Mouse (Mus musculus): ENCODE data around the gene Hlcs. TPM values are rescaled to one million over a fixed set of nuclear protein-coding genes. Genes with fewer than 3 reads are reported as not detected.
A peak's percentile ranks its signal among the peaks of the same experiment; 100 is the strongest.

Gene Hlcs
- total and polyA plus RNA-seq, 2 experiments from 2014 or later, result 5.8 to 6.8 TPM

- no peaks in the 10 kb centered on the region for H3K27me3 ChIP-seq (ENCODE audit: insufficient read depth, low read length)
- no peak overlapping the region for H3K4me2 ChIP-seq (ENCODE audit: low read depth)
- H3K4me3 ChIP-seq (ENCODE audit: low read depth, low read length), result no peak overlapping the region
- ATAC-seq (no peak), DNase-seq (no peak)
- H3K9me3 ChIP-seq (ENCODE audit: low read length), result no peaks in the 10 kb centered on the region
- no peaks in the 10 kb centered on the region; the same call in 1 of the 2 replicates for H3K36me3 ChIP-seq (ENCODE audit: insufficient read depth)
- H3K9ac ChIP-seq, result no peak overlapping the region
- no peak for TF ChIP-seq CTCF (IDR thresholded peaks at IDR 0.05; ENCODE audit: low read depth)
- no peaks in the 10 kb centered on the region; the same call in 1 of the 2 replicates for H3K4me1 ChIP-seq (ENCODE audit: insufficient read depth)
- no peak overlapping the region for H3K27ac ChIP-seq (ENCODE audit: low read depth, low read length)
- WGBS, result 94% methylated on average over 19 of the region's 19 CpGs
These were observed 50.9 kb downstream of the Hlcs start for GRCm38 (mm10) chr16:94262501-94262900.

DNA sequence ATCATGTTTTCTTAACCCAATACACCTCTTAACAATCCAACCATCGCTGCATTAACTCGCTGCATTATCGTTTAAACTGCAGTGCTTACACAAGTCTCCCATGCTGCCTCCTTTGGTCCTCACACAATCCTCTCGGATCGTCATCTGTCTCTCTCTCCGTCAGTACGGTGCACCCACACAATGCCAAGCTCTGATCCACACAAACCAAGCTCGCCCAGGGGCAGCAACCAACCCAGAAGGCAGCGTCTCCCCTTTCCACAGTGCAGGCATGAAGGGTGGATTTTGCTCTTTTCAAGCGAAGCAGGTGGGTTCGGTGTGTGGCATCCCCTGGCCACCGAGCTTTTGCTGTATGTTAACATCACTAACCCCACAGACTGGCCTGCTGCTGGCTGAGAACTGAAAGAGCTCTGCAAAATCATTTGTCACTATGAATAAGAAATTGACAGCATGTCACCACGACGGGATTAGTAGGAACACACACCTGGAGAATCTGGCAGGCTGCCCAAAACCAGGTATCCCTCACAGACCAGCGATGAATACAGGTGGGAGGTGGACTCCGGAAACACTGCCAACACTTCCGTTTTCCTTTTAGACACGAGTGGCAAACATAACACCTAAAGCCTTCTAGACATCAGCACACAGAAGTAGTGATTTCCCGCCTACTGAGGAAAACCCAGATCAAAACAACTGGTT lies 52.3 kb downstream of the Hlcs start:
- H3K4me2 ChIP-seq (ENCODE audit: low read depth), result no peak overlapping the region
- H3K27me3 ChIP-seq (ENCODE audit: insufficient read depth, low read length), result no peaks in the 10 kb centered on the region
- DNase-seq (no peak), ATAC-seq (no peak)
- TF ChIP-seq CTCF (IDR thresholded peaks at IDR 0.05; ENCODE audit: low read depth), result no peak
- no peak overlapping the region for H3K27ac ChIP-seq (ENCODE audit: low read depth, low read length)
- WGBS, result 72% methylated on average over 19 of the region's 19 CpGs
- no peaks in the 10 kb centered on the region; the same call in 1 of the 2 replicates for H3K36me3 ChIP-seq (ENCODE audit: insufficient read depth)
- no peak overlapping the region for H3K9ac ChIP-seq
- no peaks in the 10 kb centered on the region for H3K9me3 ChIP-seq (ENCODE audit: low read length)
- H3K4me3 ChIP-seq (ENCODE audit: low read depth, low read length), result no peak overlapping the region
- H3K4me1 ChIP-seq (ENCODE audit: insufficient read depth), result no peaks in the 10 kb centered on the region; the same call in 1 of the 2 replicates

DNA sequence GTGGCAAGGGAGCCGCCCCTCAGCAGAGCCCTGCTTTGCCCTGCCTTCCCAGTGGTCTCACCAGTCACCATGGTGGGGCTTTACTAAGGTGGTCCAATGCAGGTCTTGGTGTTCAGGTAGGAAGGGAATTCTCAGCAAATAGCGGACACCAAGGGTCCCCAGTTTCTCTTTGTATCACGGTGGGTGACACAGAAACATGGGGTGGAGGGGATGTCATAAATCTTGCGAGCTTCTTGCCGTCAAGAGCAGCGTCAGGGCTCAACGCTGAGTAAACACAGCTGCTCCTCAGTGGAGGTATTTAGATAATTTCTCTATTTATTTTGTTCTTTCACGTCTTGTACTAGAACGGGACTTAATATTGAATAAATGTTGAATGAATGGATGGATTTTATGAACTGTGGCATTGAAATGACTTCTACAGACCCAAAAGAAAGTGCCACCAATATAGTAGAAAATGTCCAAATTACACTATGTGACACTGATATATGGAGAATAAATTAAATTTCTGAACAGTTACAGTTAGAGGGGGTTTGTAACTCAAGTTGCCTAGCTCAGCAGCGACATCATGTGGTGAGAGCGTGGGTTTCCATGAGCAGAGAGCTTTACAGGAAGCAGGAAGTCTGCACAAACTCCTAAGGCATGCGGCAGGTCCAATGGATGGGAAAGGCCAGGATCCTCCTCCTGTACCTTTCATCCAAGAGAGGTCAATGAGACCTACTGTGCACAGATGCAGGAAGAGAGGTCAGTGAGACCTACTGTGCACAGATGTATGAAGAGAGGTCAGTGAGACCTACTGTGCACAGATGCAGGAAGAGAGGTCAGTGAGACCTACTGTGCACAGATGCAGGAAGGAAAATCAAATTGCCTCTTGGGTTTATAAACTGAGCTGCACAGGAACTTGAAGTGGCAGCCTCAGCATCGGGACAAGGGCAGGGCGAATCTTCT lies 54.7 kb downstream of the Hlcs start:
- Histone ChIP-seq H3K4me1 (ENCODE audit: insufficient read depth) (0 out of 2 replicates have a peak, but pooled peaks cover 2% of the 10 kb centered on the region), H3K36me3 (ENCODE audit: insufficient read depth) (no peaks in the 10 kb centered on the region; the same call in 1 of the 2 replicates), H3K27ac (ENCODE audit: low read depth, low read length) (no peak overlapping the region), H3K9me3 (ENCODE audit: low read length) (no peaks in the 10 kb centered on the region), H3K27me3 (ENCODE audit: insufficient read depth, low read length) (no peaks in the 10 kb centered on the region), H3K9ac (no peak overlapping the region), H3K4me3 (ENCODE audit: low read depth, low read length) (no peak overlapping the region), H3K4me2 (ENCODE audit: low read depth) (no peak overlapping the region)
- 62% methylated on average over 14 of the region's 14 CpGs for WGBS
- ATAC-seq, result peak; percentile 94
- DNase-seq, result peak; percentile 95
- TF ChIP-seq CTCF (IDR thresholded peaks at IDR 0.05; ENCODE audit: low read depth), result peak; percentile 98

GRCm38 (mm10) chr16:94255592-94255991 lies 57.8 kb downstream of the Hlcs start:
- TF ChIP-seq CTCF (IDR thresholded peaks at IDR 0.05; ENCODE audit: low read depth), result no peak
- ATAC-seq, result no peak
- Histone ChIP-seq H3K4me1 (ENCODE audit: insufficient read depth) (0 out of 2 replicates have a peak, but pooled peaks cover 4% of the 10 kb centered on the region), H3K9ac (no peak overlapping the region), H3K9me3 (ENCODE audit: low read length) (no peaks in the 10 kb centered on the region), H3K27me3 (ENCODE audit: insufficient read depth, low read length) (no peaks in the 10 kb centered on the region), H3K36me3 (ENCODE audit: insufficient read depth) (no peaks in the 10 kb centered on the region; the same call in 1 of the 2 replicates), H3K27ac (ENCODE audit: low read depth, low read length) (no peak overlapping the region), H3K4me3 (ENCODE audit: low read depth, low read length) (no peak overlapping the region), H3K4me2 (ENCODE audit: low read depth) (no peak overlapping the region)
- WGBS, result 97% methylated on average over 4 of the region's 4 CpGs
- DNase-seq, result no peak

DNA sequence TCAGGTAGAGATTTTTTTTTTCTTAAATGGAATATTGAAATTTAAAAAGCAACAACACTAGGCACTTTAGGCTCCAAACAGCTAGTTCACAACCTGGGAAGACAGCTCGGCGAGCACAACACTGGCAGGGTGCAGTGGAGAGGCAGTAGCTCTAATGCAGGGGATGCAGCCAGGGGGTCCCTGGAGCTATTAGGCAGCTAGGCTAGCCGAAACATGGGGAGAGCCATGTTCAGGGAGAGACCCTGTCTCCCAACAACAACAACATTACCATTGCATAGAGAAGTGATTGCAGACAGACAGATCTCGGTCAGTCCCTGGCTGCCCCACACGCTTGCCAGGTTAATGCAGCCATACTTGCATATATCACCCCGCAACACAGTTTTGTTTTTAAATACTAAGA lies 58.3 kb downstream of the Hlcs start:
- ATAC-seq, result no peak
- Histone ChIP-seq H3K27ac (ENCODE audit: low read depth, low read length) (no peak overlapping the region), H3K36me3 (ENCODE audit: insufficient read depth) (no peaks in the 10 kb centered on the region), H3K27me3 (ENCODE audit: insufficient read depth, low read length) (no peaks in the 10 kb centered on the region), H3K4me1 (ENCODE audit: insufficient read depth) (0 out of 2 replicates have a peak, but pooled peaks cover 4% of the 10 kb centered on the region), H3K9ac (no peak overlapping the region), H3K4me2 (ENCODE audit: low read depth) (no peak overlapping the region), H3K9me3 (ENCODE audit: low read length) (no peaks in the 10 kb centered on the region), H3K4me3 (ENCODE audit: low read depth, low read length) (no peak overlapping the region)
- 90% methylated on average over 6 of the region's 6 CpGs for WGBS
- no peak for DNase-seq
- no peak for TF ChIP-seq CTCF (IDR thresholded peaks at IDR 0.05; ENCODE audit: low read depth)

- Histone ChIP-seq H3K4me1 (ENCODE audit: insufficient read depth) (0 out of 2 replicates have a peak, but pooled peaks cover 4% of the 10 kb centered on the region), H3K27me3 (ENCODE audit: insufficient read depth, low read length) (no peaks in the 10 kb centered on the region), H3K27ac (ENCODE audit: low read depth, low read length) (no peak overlapping the region), H3K36me3 (ENCODE audit: insufficient read depth) (no peaks in the 10 kb centered on the region), H3K4me3 (ENCODE audit: low read depth, low read length) (no peak overlapping the region), H3K9me3 (ENCODE audit: low read length) (no peaks in the 10 kb centered on the region), H3K9ac (no peak overlapping the region), H3K4me2 (ENCODE audit: low read depth) (no peak overlapping the region)
- ATAC-seq, result no peak
- 45% methylated on average over 12 of the region's 12 CpGs for whole genome bisulfite sequencing
- no peak for DNase-seq
- TF ChIP-seq CTCF (IDR thresholded peaks at IDR 0.05; ENCODE audit: low read depth), result no peak
These were observed 58.9 kb downstream of the Hlcs start for GRCm38 (mm10) chr16:94254415-94254891.
